Mouse (Mus musculus): ENCODE results near the gene 4930539E08Rik. TPM values are rescaled to one million over a fixed set of nuclear protein-coding genes. Genes with fewer than 3 reads are reported as not detected.

4930539E08Rik gene
- polyA plus RNA-seq, 1 experiment: 4.9 TPM

- Histone ChIP-seq H3K4me3 (ENCODE audit: control insufficient read depth, low read depth, low read length) (no peak overlapping the region), H3K4me1 (ENCODE audit: control insufficient read depth, insufficient read depth, low read length) (peaks cover 9% of the 10 kb centered on the region), H3K36me3 (ENCODE audit: control insufficient read depth, insufficient read depth, low read length) (no peaks in the 10 kb centered on the region), H3K27me3 (ENCODE audit: control insufficient read depth, insufficient read depth, low read length) (no peaks in the 10 kb centered on the region), H3K27ac (ENCODE audit: control insufficient read depth, insufficient read depth, low read depth, low read length) (no peak overlapping the region)
- TF ChIP-seq CTCF (IDR thresholded peaks at IDR 0.05; ENCODE audit: control insufficient read depth, insufficient read depth, insufficient replicate concordance, low read depth, low read length) (no peak), POLR2A (IDR thresholded peaks at IDR 0.05; ENCODE audit: control insufficient read depth, low read depth, low read length) (no peak)
These were observed 33.5 kb upstream of the 4930539E08Rik start for GRCm38 (mm10) chr17:28948661-28949060.

- TF ChIP-seq POLR2A (IDR thresholded peaks at IDR 0.05; ENCODE audit: control insufficient read depth, low read depth, low read length) (no peak), CTCF (IDR thresholded peaks at IDR 0.05; ENCODE audit: control insufficient read depth, insufficient read depth, insufficient replicate concordance, low read depth, low read length) (peak; percentile 55; the same call in 1 of the 2 replicates)
- Histone ChIP-seq H3K4me1 (ENCODE audit: control insufficient read depth, insufficient read depth, low read length) (peaks cover 5% of the 10 kb centered on the region), H3K27me3 (ENCODE audit: control insufficient read depth, insufficient read depth, low read length) (no peaks in the 10 kb centered on the region), H3K36me3 (ENCODE audit: control insufficient read depth, insufficient read depth, low read length) (no peaks in the 10 kb centered on the region), H3K4me3 (ENCODE audit: control insufficient read depth, low read depth, low read length) (no peak overlapping the region), H3K27ac (ENCODE audit: control insufficient read depth, insufficient read depth, low read depth, low read length) (no peak overlapping the region)
These were observed 32.2 kb upstream of the 4930539E08Rik start for GRCm38 (mm10) chr17:28947011-28947939.

- Histone ChIP-seq H3K4me1 (ENCODE audit: control insufficient read depth, insufficient read depth, low read length) (peaks cover 17% of the 10 kb centered on the region), H3K27me3 (ENCODE audit: control insufficient read depth, insufficient read depth, low read length) (no peaks in the 10 kb centered on the region), H3K27ac (ENCODE audit: control insufficient read depth, insufficient read depth, low read depth, low read length) (no peak overlapping the region), H3K36me3 (ENCODE audit: control insufficient read depth, insufficient read depth, low read length) (no peaks in the 10 kb centered on the region), H3K4me3 (ENCODE audit: control insufficient read depth, low read depth, low read length) (no peak overlapping the region)
- TF ChIP-seq POLR2A (IDR thresholded peaks at IDR 0.05; ENCODE audit: control insufficient read depth, low read depth, low read length): no peak
- TF ChIP-seq CTCF (IDR thresholded peaks at IDR 0.05; ENCODE audit: control insufficient read depth, insufficient read depth, insufficient replicate concordance, low read depth, low read length): no peak
These were observed 29.4 kb upstream of the 4930539E08Rik start for GRCm38 (mm10) chr17:28944481-28944880.

- TF ChIP-seq POLR2A (IDR thresholded peaks at IDR 0.05; ENCODE audit: control insufficient read depth, low read depth, low read length): no peak
- TF ChIP-seq CTCF (IDR thresholded peaks at IDR 0.05; ENCODE audit: control insufficient read depth, insufficient read depth, insufficient replicate concordance, low read depth, low read length): no peak
- no peaks in the 10 kb centered on the region for H3K27me3 ChIP-seq (ENCODE audit: control insufficient read depth, insufficient read depth, low read length)
- H3K4me1 ChIP-seq (ENCODE audit: control insufficient read depth, insufficient read depth, low read length): peaks cover 17% of the 10 kb centered on the region
- no peaks in the 10 kb centered on the region for H3K36me3 ChIP-seq (ENCODE audit: control insufficient read depth, insufficient read depth, low read length)
- no peak within 1 kb of the TSS for H3K27ac ChIP-seq (ENCODE audit: control insufficient read depth, insufficient read depth, low read depth, low read length)
- peak within 1 kb of the TSS; percentile 61 for H3K4me3 ChIP-seq (ENCODE audit: control insufficient read depth, low read depth, low read length)
These were observed 28.6 kb upstream of the 4930539E08Rik start, which contains the start of gene Pxt1 for GRCm38 (mm10) chr17:28943740-28944139. Pxt1 (minus strand) TSS chr17:28943840.

- H3K27me3 ChIP-seq (ENCODE audit: control insufficient read depth, insufficient read depth, low read length): no peaks in the 10 kb centered on the region
- peak overlapping the region; percentile 73 for H3K4me3 ChIP-seq (ENCODE audit: control insufficient read depth, low read depth, low read length)
- TF ChIP-seq CTCF (IDR thresholded peaks at IDR 0.05; ENCODE audit: control insufficient read depth, insufficient read depth, insufficient replicate concordance, low read depth, low read length) (no peak), POLR2A (IDR thresholded peaks at IDR 0.05; ENCODE audit: control insufficient read depth, low read depth, low read length) (peak; percentile 90)
- H3K4me1 ChIP-seq (ENCODE audit: control insufficient read depth, insufficient read depth, low read length): peaks cover 17% of the 10 kb centered on the region
- H3K36me3 ChIP-seq (ENCODE audit: control insufficient read depth, insufficient read depth, low read length): no peaks in the 10 kb centered on the region
- peak overlapping the region; percentile 70 for H3K27ac ChIP-seq (ENCODE audit: control insufficient read depth, insufficient read depth, low read depth, low read length)
These were observed 27.0 kb upstream of the 4930539E08Rik start for GRCm38 (mm10) chr17:28942101-28942500.

GRCm38 (mm10) chr17:28940776-28941555, 25.8 kb upstream of the 4930539E08Rik start:
- Histone ChIP-seq H3K36me3 (ENCODE audit: control insufficient read depth, insufficient read depth, low read length) (no peaks in the 10 kb centered on the region), H3K4me3 (ENCODE audit: control insufficient read depth, low read depth, low read length) (peak overlapping the region; percentile 73), H3K27ac (ENCODE audit: control insufficient read depth, insufficient read depth, low read depth, low read length) (no peak overlapping the region), H3K27me3 (ENCODE audit: control insufficient read depth, insufficient read depth, low read length) (no peaks in the 10 kb centered on the region), H3K4me1 (ENCODE audit: control insufficient read depth, insufficient read depth, low read length) (peaks cover 14% of the 10 kb centered on the region)
- TF ChIP-seq CTCF (IDR thresholded peaks at IDR 0.05; ENCODE audit: control insufficient read depth, insufficient read depth, insufficient replicate concordance, low read depth, low read length) (no peak), POLR2A (IDR thresholded peaks at IDR 0.05; ENCODE audit: control insufficient read depth, low read depth, low read length) (no peak)

Measured in testis, adult 2 months (tissue).